Mouse (Mus musculus): Measurements from ENCODE around the gene Cpa4.

DNA sequence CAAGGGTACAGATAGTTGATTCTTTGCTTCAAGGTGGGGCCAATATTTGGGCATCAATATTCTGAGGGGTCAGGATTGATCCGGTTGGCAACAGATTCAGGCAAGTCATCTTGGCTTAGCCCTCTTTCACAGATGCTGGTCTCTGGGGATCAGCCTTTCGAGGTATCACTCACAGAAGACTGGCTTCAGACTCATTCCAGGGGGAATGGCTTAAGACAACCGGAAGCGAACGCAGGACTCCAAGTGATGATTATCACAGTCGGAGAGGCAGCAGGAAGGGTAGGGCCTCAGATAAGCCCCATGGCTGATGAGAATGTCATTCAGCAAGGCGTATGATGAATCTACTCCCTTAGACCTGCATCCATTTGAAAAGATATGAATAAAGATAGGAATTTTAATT lies 26.2 kb downstream of the Cpa4 start:
- TF ChIP-seq MAX (IDR thresholded peaks at IDR 0.05) (no peak), MYOG (IDR thresholded peaks at IDR 0.05; ENCODE audit: control insufficient read depth, extremely low read depth, insufficient read length) (no peak)
